Mouse (Mus musculus): ENCODE results near the gene Kcnip3. TPM values are rescaled to one million over a fixed set of nuclear protein-coding genes. Genes with fewer than 3 reads are reported as not detected.
A peak's percentile ranks its signal among the peaks of the same experiment; 100 is the strongest.

Gene Kcnip3
- polyA plus RNA-seq, 2 experiments = 2.3 to 4.3 TPM

- H3K27ac ChIP-seq (replicated peaks; ENCODE audit: low read depth, low read length) = no peak within 1 kb of the TSS
Measured at GRCm38 (mm10) chr2:127444055-127444789, 77.7 kb downstream of the Kcnip3 start, which contains the start of gene Fahd2a. Gene Fahd2a, minus strand, starts transcription at chr2:127444565.

DNA sequence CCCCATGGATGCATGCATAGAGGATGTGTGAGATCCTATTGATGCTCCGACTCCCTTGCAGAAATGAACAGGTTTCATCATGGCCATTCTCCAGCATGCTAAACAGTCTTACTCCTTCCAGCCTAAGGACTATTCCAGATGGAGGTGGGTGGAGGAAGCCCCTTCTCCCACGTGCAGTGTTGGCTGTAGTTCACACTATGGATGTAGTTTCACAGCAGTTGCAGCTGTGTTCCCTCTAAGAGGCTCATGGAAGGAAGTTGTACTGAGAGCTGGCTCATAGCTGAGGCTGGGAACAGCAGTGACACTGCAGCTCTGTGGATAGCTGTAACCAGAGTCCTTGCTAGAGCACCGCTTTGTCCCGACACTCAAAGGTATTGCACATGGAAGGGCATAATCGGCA is 84.2 kb downstream of the Kcnip3 start:
- Histone ChIP-seq H3K4me2 (replicated peaks; ENCODE audit: low read depth, low read length, severe bottlenecking) (no peak overlapping the region), H3K4me1 (ENCODE audit: control insufficient read depth, insufficient read depth, low read length) (no peaks in the 10 kb centered on the region), H3K4me3 (replicated peaks; ENCODE audit: low read length) (no peak overlapping the region), H3K27ac (replicated peaks; ENCODE audit: low read depth, low read length) (no peak overlapping the region), H3K36me3 (ENCODE audit: control insufficient read depth, insufficient read depth, low read length) (peaks cover 32% of the 10 kb centered on the region), H3K9ac (ENCODE audit: low read depth, low read length, severe bottlenecking) (no peak overlapping the region), H3K27me3 (ENCODE audit: control insufficient read depth, insufficient read depth, low read length) (no peaks in the 10 kb centered on the region), H3K9me3 (ENCODE audit: control insufficient read depth, low read length) (no peaks in the 10 kb centered on the region)
- DNase-seq (ENCODE audit: low spot score) = no peak
- WGBS = 88% methylated on average over 5 of the region's 5 CpGs
- TF ChIP-seq POLR2A (IDR thresholded peaks at IDR 0.05; ENCODE audit: borderline replicate concordance, extremely low read depth, insufficient read depth, insufficient read length) = no peak
- no peak for ATAC-seq (ENCODE audit: low FRiP score, low read depth)

More at GRCm38 (mm10) chr2:127444055-127444789, 77.7 kb downstream of the Kcnip3 start, which contains the start of gene Fahd2a:
- WGBS = 5% methylated on average over 36 of the region's 37 CpGs
- ATAC-seq (ENCODE audit: low FRiP score, low read depth) = peak; percentile 93
- H3K27me3 ChIP-seq (ENCODE audit: control insufficient read depth, insufficient read depth, low read length) = no peaks in the 10 kb centered on the region
- H3K4me1 ChIP-seq (ENCODE audit: control insufficient read depth, insufficient read depth, low read length) = peaks cover 5% of the 10 kb centered on the region; the same call in 1 of the 2 replicates
- 0 out of 2 replicates have a peak, but pooled peaks have one; percentile 36 for TF ChIP-seq POLR2A (IDR thresholded peaks at IDR 0.05; ENCODE audit: borderline replicate concordance, extremely low read depth, insufficient read depth, insufficient read length)
- no peaks in the 10 kb centered on the region for H3K36me3 ChIP-seq (ENCODE audit: control insufficient read depth, insufficient read depth, low read length)
- peak; percentile 85 for DNase-seq (ENCODE audit: low spot score)
- no peaks in the 10 kb centered on the region for H3K9me3 ChIP-seq (ENCODE audit: control insufficient read depth, low read length)
- H3K4me3 ChIP-seq (replicated peaks; ENCODE audit: low read length) = peak within 1 kb of the TSS; percentile 65
- peak within 1 kb of the TSS; percentile 68 for H3K4me2 ChIP-seq (replicated peaks; ENCODE audit: low read depth, low read length, severe bottlenecking)
- H3K9ac ChIP-seq (ENCODE audit: low read depth, low read length, severe bottlenecking) = peak within 1 kb of the TSS; percentile 67

GRCm38 (mm10) chr2:127435554-127435953 is 86.3 kb downstream of the Kcnip3 start:
- TF ChIP-seq POLR2A (IDR thresholded peaks at IDR 0.05; ENCODE audit: borderline replicate concordance, extremely low read depth, insufficient read depth, insufficient read length) = no peak
- H3K9me3 ChIP-seq (ENCODE audit: control insufficient read depth, low read length) = no peaks in the 10 kb centered on the region
- H3K36me3 ChIP-seq (ENCODE audit: control insufficient read depth, insufficient read depth, low read length) = peaks cover 32% of the 10 kb centered on the region

DNA sequence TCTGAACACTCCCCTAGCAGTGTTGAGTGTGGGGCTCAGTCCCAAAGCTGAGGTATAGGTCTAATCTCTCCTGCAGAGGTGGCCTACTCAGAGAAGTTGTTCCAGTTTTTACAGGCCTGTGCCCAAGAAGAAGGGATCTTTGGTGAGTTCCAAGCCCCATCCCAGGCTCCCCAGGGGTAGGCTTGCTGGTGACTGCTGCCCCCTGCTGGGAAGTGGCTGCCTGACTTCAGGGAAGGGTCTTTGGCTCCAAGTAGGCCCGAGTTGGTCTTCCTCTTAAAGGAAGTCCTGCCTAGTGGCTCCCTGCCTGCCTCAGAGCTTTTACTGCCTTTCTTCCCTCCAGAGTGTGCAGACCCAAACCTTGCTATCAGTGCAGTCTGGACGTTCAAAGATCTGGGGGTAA is 86.8 kb downstream of the Kcnip3 start:
- Histone ChIP-seq H3K4me3 (replicated peaks; ENCODE audit: low read length) (no peak overlapping the region), H3K4me2 (replicated peaks; ENCODE audit: low read depth, low read length, severe bottlenecking) (no peak overlapping the region), H3K9ac (ENCODE audit: low read depth, low read length, severe bottlenecking) (no peak overlapping the region), H3K27ac (replicated peaks; ENCODE audit: low read depth, low read length) (no peak overlapping the region), H3K36me3 (ENCODE audit: control insufficient read depth, insufficient read depth, low read length) (peaks cover 32% of the 10 kb centered on the region), H3K4me1 (ENCODE audit: control insufficient read depth, insufficient read depth, low read length) (no peaks in the 10 kb centered on the region), H3K27me3 (ENCODE audit: control insufficient read depth, insufficient read depth, low read length) (no peaks in the 10 kb centered on the region), H3K9me3 (ENCODE audit: control insufficient read depth, low read length) (no peaks in the 10 kb centered on the region)
- DNase-seq (ENCODE audit: low spot score) (no peak), ATAC-seq (ENCODE audit: low FRiP score, low read depth) (no peak)
- 40% methylated on average over 2 of the region's 2 CpGs for WGBS
- TF ChIP-seq POLR2A (IDR thresholded peaks at IDR 0.05; ENCODE audit: borderline replicate concordance, extremely low read depth, insufficient read depth, insufficient read length) = no peak

More at GRCm38 (mm10) chr2:127435554-127435953, 86.3 kb downstream of the Kcnip3 start:
- DNase-seq (ENCODE audit: low spot score) (no peak), ATAC-seq (ENCODE audit: low FRiP score, low read depth) (no peak)
- Histone ChIP-seq H3K4me1 (ENCODE audit: control insufficient read depth, insufficient read depth, low read length) (no peaks in the 10 kb centered on the region), H3K27ac (replicated peaks; ENCODE audit: low read depth, low read length) (no peak overlapping the region), H3K27me3 (ENCODE audit: control insufficient read depth, insufficient read depth, low read length) (no peaks in the 10 kb centered on the region), H3K4me2 (replicated peaks; ENCODE audit: low read depth, low read length, severe bottlenecking) (no peak overlapping the region), H3K4me3 (replicated peaks; ENCODE audit: low read length) (no peak overlapping the region), H3K9ac (ENCODE audit: low read depth, low read length, severe bottlenecking) (no peak overlapping the region)
- 93% methylated on average over 2 of the region's 2 CpGs for WGBS

GRCm38 (mm10) chr2:127433487-127434295 is 88.2 kb downstream of the Kcnip3 start:
- Histone ChIP-seq H3K27me3 (ENCODE audit: control insufficient read depth, insufficient read depth, low read length) (no peaks in the 10 kb centered on the region), H3K4me1 (ENCODE audit: control insufficient read depth, insufficient read depth, low read length) (no peaks in the 10 kb centered on the region), H3K9ac (ENCODE audit: low read depth, low read length, severe bottlenecking) (no peak overlapping the region), H3K9me3 (ENCODE audit: control insufficient read depth, low read length) (no peaks in the 10 kb centered on the region), H3K4me3 (replicated peaks; ENCODE audit: low read length) (no peak overlapping the region), H3K36me3 (ENCODE audit: control insufficient read depth, insufficient read depth, low read length) (peaks cover 31% of the 10 kb centered on the region), H3K4me2 (replicated peaks; ENCODE audit: low read depth, low read length, severe bottlenecking) (no peak overlapping the region), H3K27ac (replicated peaks; ENCODE audit: low read depth, low read length) (no peak overlapping the region)
- DNase-seq (ENCODE audit: low spot score) (no peak), ATAC-seq (ENCODE audit: low FRiP score, low read depth) (no peak)
- 75% methylated on average over 8 of the region's 9 CpGs for WGBS
- no peak for TF ChIP-seq POLR2A (IDR thresholded peaks at IDR 0.05; ENCODE audit: borderline replicate concordance, extremely low read depth, insufficient read depth, insufficient read length)
